Mouse (Mus musculus) hindbrain, embryonic 10.5 days (tissue): Measurements from ENCODE around the gene Rnf123. TPM values are rescaled to one million over a fixed set of nuclear protein-coding genes. Genes with fewer than 3 reads are reported as not detected.
"Not testable (repeated sequence)": the region's sequence is repeated elsewhere in the genome, so short reads cannot be mapped to it uniquely, and the experiment has no call there.

Experiments used
- DNase-seq: peaks from one replicate; pipeline ENCODE4 v3.0.0-alpha.2; 2017; ENCODE audit warnings: low spot score
- H3K27ac ChIP-seq: fragments of 300-500 bp; sonication (generic); 2 replicates; pipeline ENCODE4 v1.5.1; 2016; ENCODE audit warnings: mild to moderate bottlenecking, moderate library complexity
- H3K27me3 ChIP-seq: fragments of 300-500 bp; sonication (generic); 2 replicates; pipeline ENCODE4 v1.6.1; 2016; ENCODE audit warnings: mild to moderate bottlenecking; ENCODE audit not compliant: poor library complexity, insufficient read depth, severe bottlenecking
- H3K36me3 ChIP-seq: fragments of 300-500 bp; sonication (generic); 2 replicates; pipeline ENCODE4 v1.6.1; 2016; ENCODE audit warnings: mild to moderate bottlenecking, moderate library complexity
- H3K4me1 ChIP-seq: fragments of 300-500 bp; sonication (generic); replicated peaks from 2 replicates; pipeline ENCODE4 v1.6.1; 2016; ENCODE audit warnings: mild to moderate bottlenecking
- H3K4me3 ChIP-seq: fragments of 300-500 bp; sonication (generic); 2 replicates; pipeline ENCODE4 v1.5.1; 2016; ENCODE audit warnings: mild to moderate bottlenecking, moderate library complexity
- H3K9me3 ChIP-seq: fragments of 300-500 bp; sonication (generic); 2 replicates; pipeline ENCODE4 v1.6.1; 2016; ENCODE audit warnings: mild to moderate bottlenecking, moderate library complexity
- WGBS: fragments of 180-500 bp; shearing (Covaris S2); methylation state at CpG from one replicate; pipeline ENCODE4 v1.1.7; 2016; 5-methylcytosine and 5-hydroxymethylcytosine counted together
- polyA plus RNA-seq: library from polyadenylated mRNA; unstranded; fragments of >200 nt; fragmentation: Nextera tagmentation; extraction: Ambion mirVana; gene quantifications from 2 replicates; pipeline ENCODE4 v1.2.1, GENCODE M21; 2016

Rnf123 gene
- polyA plus RNA-seq, 1 experiment from 2014 or later, result 39.1 TPM

DNA sequence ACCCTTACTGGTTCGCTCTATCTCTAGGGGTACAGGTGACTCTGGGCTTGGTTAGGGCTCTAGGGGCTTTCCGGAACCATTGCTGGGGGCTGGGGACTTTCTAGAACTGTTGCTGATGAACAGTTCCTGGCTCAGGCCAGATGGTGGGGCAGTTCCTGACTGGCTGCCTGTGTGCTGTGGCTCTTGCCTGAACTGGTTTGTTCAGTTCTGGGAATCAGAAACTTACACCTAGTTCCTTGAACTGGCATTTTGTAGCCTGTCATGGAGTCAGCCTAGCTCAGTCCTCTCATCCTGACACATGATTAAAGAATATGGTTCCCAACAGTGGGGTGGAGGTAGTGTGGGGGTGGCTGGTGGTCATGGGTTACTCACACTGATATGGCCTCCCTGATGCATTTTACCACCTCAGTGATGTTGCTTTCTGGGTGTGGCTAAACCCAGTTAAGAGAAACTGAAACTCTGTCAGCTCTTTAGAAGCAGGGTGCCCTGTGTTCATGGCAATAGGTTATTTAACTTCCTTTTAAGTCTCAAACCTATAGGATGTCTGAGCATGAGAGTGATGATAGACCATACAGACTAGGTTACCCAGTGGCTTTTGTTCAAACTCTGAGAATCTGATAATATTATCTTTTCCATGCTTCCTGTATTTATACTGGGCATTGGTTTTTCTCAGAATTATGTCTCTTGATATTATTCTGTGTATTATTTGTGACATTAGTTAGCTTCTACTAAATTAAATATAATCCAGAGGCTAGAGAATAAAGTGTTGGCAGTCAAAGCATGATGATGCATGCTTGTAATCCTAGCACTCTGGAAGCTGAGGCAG is 47.6 kb downstream of the Rnf123 start:
- WGBS, result 99% methylated on average over 2 of the region's 2 CpGs
- H3K36me3 ChIP-seq, result peaks cover 93% of the 10 kb centered on the region
- no peaks in the 10 kb centered on the region for H3K9me3 ChIP-seq
- H3K27ac ChIP-seq, result no peak overlapping the region
- H3K27me3 ChIP-seq, result no peaks in the 10 kb centered on the region
- no peak for DNase-seq
- no peaks in the 10 kb centered on the region for H3K4me1 ChIP-seq
- no peak overlapping the region for H3K4me3 ChIP-seq

DNA sequence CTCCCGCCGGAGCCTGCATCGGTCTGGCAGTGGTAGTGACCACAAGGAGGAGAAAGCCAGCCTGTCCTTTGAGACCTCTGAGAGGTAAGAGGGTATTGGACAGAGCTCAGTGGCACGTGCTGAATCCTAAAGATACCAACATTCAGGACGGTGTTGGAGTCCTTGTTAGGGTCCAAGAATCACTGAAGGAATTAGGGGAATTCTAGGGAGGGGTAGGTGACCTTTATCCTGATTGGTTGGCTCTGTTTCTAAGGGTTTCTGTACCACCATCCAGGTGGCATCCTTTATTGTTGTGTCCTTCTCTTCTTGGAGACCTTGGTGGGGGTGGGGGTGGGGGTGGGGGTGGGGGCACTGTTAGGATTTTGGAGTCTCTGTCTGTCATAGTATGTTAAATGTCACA is 51.0 kb downstream of the Rnf123 start:
- no peak overlapping the region for H3K27ac ChIP-seq
- DNase-seq, result no peak
- H3K4me3 ChIP-seq, result no peak overlapping the region
- H3K36me3 ChIP-seq, result peaks cover 89% of the 10 kb centered on the region
- H3K27me3 ChIP-seq, result no peaks in the 10 kb centered on the region
- no peaks in the 10 kb centered on the region for H3K4me1 ChIP-seq
- no peaks in the 10 kb centered on the region for H3K9me3 ChIP-seq
- 91% methylated on average over 5 of the region's 5 CpGs for WGBS

DNA sequence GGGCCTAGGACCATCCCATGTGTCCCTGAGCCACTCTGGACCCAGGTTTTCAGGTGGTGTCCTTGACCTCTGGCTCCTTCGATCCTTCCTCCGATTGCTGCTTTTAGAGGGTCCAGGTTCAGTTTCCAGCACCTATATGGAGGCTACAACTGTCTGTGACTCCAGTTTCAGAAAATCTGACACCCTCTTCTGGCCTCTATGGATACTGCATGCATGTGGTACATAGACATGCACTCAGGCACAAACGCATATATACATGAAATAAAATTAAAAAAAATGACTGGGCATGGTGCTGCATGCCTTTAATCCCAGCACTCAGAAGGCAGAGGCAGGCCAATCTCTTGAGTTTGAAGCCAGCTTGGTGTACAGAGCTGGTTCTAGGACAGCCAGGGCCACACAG is 55.3 kb downstream of the Rnf123 start:
- H3K4me1 ChIP-seq, result no peaks in the 10 kb centered on the region
- H3K4me3 ChIP-seq, result no peak overlapping the region
- 95% methylated on average over 3 of the region's 3 CpGs for WGBS
- H3K9me3 ChIP-seq, result no peaks in the 10 kb centered on the region
- DNase-seq, result no peak
- H3K36me3 ChIP-seq, result peaks cover 85% of the 10 kb centered on the region
- H3K27ac ChIP-seq, result no peak overlapping the region
- H3K27me3 ChIP-seq, result no peaks in the 10 kb centered on the region

DNA sequence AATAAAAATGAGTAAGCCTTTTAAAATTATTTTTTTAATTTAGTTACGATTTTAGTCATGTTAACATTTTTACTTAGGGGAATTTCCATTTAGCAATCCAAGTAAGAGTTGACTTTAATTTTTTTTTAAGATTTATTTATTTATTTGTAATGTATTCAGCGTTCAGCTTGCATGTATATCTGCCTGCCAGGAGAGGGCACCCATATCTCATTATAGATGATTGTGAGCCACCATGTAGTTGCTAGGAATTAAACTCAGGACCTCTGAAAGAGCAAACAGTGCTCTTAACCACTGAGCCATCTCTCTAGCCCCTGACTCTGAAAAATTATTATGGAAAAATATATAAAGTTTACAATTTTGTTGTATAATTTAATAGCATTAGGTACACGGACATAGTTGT is 56.6 kb downstream of the Rnf123 start:
- H3K27ac ChIP-seq, result no peak overlapping the region
- 92% methylated on average over 3 of the region's 3 CpGs for WGBS
- H3K4me1 ChIP-seq, result no peaks in the 10 kb centered on the region
- H3K4me3 ChIP-seq, result no peak overlapping the region
- DNase-seq, result no peak
- peaks cover 72% of the 10 kb centered on the region for H3K36me3 ChIP-seq
- H3K9me3 ChIP-seq, result no peaks in the 10 kb centered on the region
- H3K27me3 ChIP-seq, result no peaks in the 10 kb centered on the region

DNA sequence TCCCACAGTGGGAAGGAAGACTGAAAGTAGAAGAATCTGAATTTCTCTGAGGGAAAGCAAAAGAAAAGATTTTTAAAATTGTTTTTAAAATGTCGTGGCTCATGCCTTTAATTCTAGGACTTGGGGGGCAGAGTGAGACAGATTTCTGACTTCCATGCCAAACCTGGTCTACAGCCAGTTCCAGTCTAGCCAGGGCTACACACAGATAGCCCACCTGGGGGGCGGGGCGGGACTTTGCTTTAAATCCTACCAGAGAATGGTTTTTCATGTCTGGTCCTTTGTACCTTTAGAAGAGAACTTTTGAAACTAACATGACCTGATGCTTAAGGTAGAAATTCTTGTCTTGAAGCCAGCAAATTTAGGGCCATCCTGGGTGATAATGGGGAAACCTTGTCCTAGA is 59.9 kb downstream of the Rnf123 start:
- Histone ChIP-seq H3K27me3 (no peaks in the 10 kb centered on the region), H3K4me3 (no peak overlapping the region), H3K36me3 (peaks cover 47% of the 10 kb centered on the region), H3K4me1 (no peaks in the 10 kb centered on the region), H3K27ac (no peak overlapping the region), H3K9me3 (no peaks in the 10 kb centered on the region)
- DNase-seq, result no peak
- WGBS, result 90% methylated on average over 3 of the region's 3 CpGs

DNA sequence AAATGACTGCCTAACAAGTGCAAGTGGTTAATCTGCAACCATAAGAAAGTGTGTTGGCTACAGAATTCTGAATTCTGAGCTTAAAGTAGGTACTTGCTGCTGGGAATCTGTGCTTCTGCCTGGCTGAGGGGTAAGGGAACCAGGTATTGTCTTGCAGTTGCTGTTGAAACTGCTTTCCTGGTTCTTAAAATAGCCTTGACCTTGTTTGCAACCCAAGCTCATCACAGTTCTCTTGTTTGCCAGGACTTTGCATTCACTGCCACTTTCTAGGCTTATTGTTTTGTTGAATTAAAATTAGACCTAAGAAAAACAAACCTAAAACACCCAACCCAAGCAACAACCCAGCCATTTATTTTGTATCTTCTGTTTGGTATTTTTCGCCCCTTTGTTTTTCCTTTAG is 62.4 kb downstream of the Rnf123 start:
- H3K36me3 ChIP-seq, result peaks cover 35% of the 10 kb centered on the region
- H3K4me3 ChIP-seq, result no peak overlapping the region
- H3K27ac ChIP-seq, result no peak overlapping the region
- no peak for DNase-seq
- no peaks in the 10 kb centered on the region for H3K9me3 ChIP-seq
- no peaks in the 10 kb centered on the region for H3K27me3 ChIP-seq
- 95% methylated on average over 1 of the region's 1 CpGs for WGBS
- no peaks in the 10 kb centered on the region for H3K4me1 ChIP-seq

DNA sequence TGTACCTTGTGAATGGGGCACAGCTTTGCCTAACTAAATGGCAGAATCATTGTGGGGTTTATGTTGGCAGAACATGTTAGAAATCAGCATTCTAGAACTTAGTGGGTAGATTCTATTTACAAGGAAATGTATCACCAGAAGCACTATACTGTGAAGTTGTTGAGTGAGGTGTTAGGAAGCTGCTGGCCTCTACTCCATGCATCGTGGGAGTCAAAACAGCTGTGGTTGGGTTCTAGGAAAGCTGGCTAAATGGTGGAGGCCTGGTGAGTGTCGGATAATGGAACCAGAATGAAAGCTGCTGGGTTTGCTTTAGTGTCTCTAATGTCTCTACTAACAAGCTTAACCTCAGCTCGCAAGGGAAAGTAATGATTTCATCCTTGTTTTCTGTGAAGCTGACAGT is 66.0 kb downstream of the Rnf123 start:
- no peak for DNase-seq
- Histone ChIP-seq H3K36me3 (peaks cover 42% of the 10 kb centered on the region), H3K4me1 (no peaks in the 10 kb centered on the region), H3K27ac (no peak overlapping the region), H3K9me3 (no peaks in the 10 kb centered on the region), H3K4me3 (no peak overlapping the region), H3K27me3 (no peaks in the 10 kb centered on the region)
- WGBS, result 91% methylated on average over 3 of the region's 3 CpGs

DNA sequence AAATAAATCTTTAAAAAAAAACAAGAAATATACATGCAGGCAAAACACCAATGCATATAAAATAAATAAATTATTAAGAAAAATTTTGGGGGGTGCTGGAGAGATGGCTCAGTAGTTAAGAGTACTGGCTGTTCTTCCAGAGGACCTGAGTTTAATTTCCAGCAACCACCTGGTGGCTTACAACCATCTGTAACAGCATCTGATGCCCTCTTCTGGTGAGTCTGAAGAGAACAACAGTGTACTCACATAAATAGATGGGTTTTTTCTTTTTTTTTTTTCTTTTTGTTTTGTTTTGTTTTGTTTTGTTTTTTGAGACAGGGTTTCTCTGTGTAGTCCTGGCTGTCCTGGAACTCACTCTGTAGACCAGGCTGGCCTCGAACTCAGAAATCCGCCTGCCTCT is 69.6 kb downstream of the Rnf123 start:
- H3K9me3 ChIP-seq, H3K27ac ChIP-seq, H3K27me3 ChIP-seq, H3K4me3 ChIP-seq, DNase-seq, H3K4me1 ChIP-seq: not testable (repeated sequence)
- peaks cover 53% of the 10 kb centered on the region for H3K36me3 ChIP-seq
- 96% methylated on average over 2 of the region's 2 CpGs for WGBS

DNA sequence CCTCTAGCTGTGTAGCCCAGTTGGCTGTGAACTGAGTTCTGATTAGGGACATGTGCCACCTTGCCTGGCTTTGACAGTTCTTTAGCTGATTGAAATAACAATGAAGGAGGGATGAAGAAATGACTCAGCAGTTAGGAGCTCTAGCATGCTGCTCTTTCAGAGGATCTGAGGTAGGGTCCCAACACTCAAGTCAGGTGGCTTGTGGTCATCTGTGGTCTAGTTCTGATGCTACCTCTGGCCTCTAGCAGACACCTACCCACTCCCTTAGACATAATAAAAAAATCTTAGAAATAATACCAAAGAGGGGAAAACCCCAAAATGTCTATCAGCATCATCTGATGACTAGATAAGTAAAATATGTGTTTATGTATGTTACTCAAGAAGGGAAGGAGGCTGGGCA is 72.8 kb downstream of the Rnf123 start:
- no peak for DNase-seq
- no peaks in the 10 kb centered on the region for H3K27me3 ChIP-seq
- H3K9me3 ChIP-seq, result no peaks in the 10 kb centered on the region
- H3K36me3 ChIP-seq, result peaks cover 44% of the 10 kb centered on the region
- H3K27ac ChIP-seq, result no peak overlapping the region
- no peak overlapping the region for H3K4me3 ChIP-seq
- no peaks in the 10 kb centered on the region for H3K4me1 ChIP-seq

DNA sequence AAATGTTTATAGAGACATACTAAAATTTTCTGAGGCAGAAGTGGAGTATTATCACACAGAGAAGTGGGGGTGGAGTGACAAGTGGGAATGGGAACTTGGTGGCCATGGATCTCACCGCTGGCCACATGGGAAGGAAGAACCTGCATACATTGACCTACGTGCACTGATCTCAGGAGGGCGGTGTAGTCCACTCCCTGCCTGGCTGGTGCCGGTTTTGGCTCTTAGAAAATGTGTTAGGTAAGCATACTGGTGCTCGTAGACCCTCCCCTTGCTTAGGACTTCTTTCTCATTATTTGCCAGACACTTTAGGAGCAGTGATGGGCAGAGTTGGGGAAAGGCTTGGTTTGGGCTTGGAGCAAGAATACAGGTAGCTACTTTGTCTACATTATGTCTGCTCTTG is 75.1 kb downstream of the Rnf123 start:
- WGBS, result 94% methylated on average over 5 of the region's 5 CpGs
- H3K4me1 ChIP-seq, result peaks cover 21% of the 10 kb centered on the region
- H3K36me3 ChIP-seq, result peaks cover 35% of the 10 kb centered on the region
- no peak for DNase-seq
- H3K27ac ChIP-seq, result no peak overlapping the region
- H3K4me3 ChIP-seq, result no peak overlapping the region
- H3K9me3 ChIP-seq, result no peaks in the 10 kb centered on the region
- no peaks in the 10 kb centered on the region for H3K27me3 ChIP-seq

DNA sequence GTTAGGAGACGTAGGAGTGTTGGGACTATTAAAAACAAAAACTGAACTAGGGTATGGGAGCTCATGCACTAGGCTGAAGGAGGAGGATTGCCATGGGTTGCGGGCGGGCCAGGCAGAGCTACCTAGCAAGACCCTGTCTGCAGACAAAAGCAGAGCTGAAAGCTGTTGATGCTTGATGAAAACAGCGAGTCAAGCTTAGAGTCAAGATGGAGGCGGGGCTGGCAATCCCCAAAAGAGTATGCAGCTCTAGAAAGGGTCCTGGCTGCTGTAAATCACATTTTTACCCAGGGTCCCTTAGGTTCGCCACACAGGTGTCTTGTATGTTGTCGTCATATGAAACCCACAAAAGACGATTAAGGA is 79.6 kb downstream of the Rnf123 start:
- H3K4me3 ChIP-seq, result peak overlapping the region; percentile 95
- H3K4me1 ChIP-seq, result peaks cover 29% of the 10 kb centered on the region
- H3K36me3 ChIP-seq, result peaks cover 14% of the 10 kb centered on the region; the same call in 1 of the 2 replicates
- H3K27me3 ChIP-seq, result no peaks in the 10 kb centered on the region
- 23% methylated on average over 8 of the region's 8 CpGs for WGBS
- peak; percentile 15 for DNase-seq
- no peaks in the 10 kb centered on the region for H3K9me3 ChIP-seq
- peak overlapping the region; percentile 98 for H3K27ac ChIP-seq

DNA sequence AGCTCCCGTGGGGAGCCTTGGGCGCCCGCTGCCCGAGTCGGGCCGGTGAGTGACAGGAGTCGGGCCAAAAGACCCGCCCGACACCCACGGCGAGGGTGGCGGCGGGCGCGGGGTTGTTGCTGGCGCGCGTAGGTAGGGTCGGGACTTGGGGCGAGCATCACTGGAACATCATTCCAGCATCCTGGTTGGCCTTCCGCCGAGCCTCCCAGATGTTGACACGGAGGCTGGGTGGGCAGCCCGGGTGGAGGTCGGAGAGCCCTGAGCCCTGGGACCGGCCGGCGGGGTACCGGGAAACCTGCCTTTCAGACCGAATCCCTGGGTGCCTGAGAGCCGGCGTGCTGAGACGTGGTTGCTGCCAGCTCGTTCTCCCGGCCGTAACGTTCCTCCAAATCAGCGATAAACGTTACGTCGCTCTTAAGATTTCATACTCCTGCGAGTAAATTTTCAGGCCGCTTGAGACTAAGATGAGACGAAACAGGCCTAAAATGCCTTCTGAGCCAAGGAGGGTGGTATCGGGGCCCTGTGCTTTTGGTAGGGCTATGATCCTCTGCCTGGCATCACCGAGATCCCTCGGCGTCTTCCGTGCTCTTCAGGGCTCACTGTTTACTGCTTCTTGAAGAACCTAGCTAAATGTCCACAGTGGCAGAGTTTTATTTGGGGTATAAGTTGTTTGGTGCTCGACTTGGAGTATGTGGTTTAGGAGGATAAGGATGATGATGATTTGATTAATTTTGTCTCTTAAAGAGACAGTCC is 80.2 kb downstream of the Rnf123 start:
- Histone ChIP-seq H3K4me1 (peaks cover 29% of the 10 kb centered on the region), H3K9me3 (no peaks in the 10 kb centered on the region), H3K27me3 (no peaks in the 10 kb centered on the region), H3K27ac (peak overlapping the region; percentile 98), H3K36me3 (peaks cover 9% of the 10 kb centered on the region; the same call in 1 of the 2 replicates), H3K4me3 (peak overlapping the region; percentile 95)
- no peak for DNase-seq
- under 1% methylated on average over 50 of the region's 50 CpGs for WGBS
